Mouse (Mus musculus): Measurements from ENCODE around the gene Exoc4. TPM values are rescaled to one million over a fixed set of nuclear protein-coding genes. Genes with fewer than 3 reads are reported as not detected.

Gene Exoc4
- polyA plus RNA-seq, 1 experiment from 2014 or later: 39.1 TPM

GRCm38 (mm10) chr6:33801254-33801653 lies 552.4 kb downstream of the Exoc4 start:
- Histone ChIP-seq H3K4me3 (replicated peaks; ENCODE audit: low read depth, low read length) (no peak overlapping the region), H3K9me3 (ENCODE audit: control insufficient read depth, low read length) (no peaks in the 10 kb centered on the region), H3K9ac (replicated peaks; ENCODE audit: low read length) (no peak overlapping the region), H3K27ac (replicated peaks; ENCODE audit: low read depth, low read length) (no peak overlapping the region), H3K4me2 (ENCODE audit: low read length) (no peak overlapping the region), H3K36me3 (ENCODE audit: control insufficient read depth, insufficient read depth, low read length) (no peaks in the 10 kb centered on the region), H3K4me1 (ENCODE audit: control insufficient read depth, insufficient read depth, low read length) (no peaks in the 10 kb centered on the region), H3K27me3 (ENCODE audit: control insufficient read depth, insufficient read depth, low read length) (no peaks in the 10 kb centered on the region)
- WGBS: 99% methylated on average over 3 of the region's 3 CpGs
- no peak for ATAC-seq (ENCODE audit: low FRiP score, low TSS enrichment)
- no peak for DNase-seq

- ATAC-seq (ENCODE audit: low FRiP score, low TSS enrichment): no peak
- H3K9me3 ChIP-seq (ENCODE audit: control insufficient read depth, low read length): no peaks in the 10 kb centered on the region
- no peaks in the 10 kb centered on the region for H3K27me3 ChIP-seq (ENCODE audit: control insufficient read depth, insufficient read depth, low read length)
- H3K4me3 ChIP-seq (replicated peaks; ENCODE audit: low read depth, low read length): no peak overlapping the region
- H3K4me2 ChIP-seq (ENCODE audit: low read length): no peak overlapping the region
- no peaks in the 10 kb centered on the region for H3K4me1 ChIP-seq (ENCODE audit: control insufficient read depth, insufficient read depth, low read length)
- DNase-seq: peak; percentile 12
- 39% methylated on average over 3 of the region's 3 CpGs for WGBS
- H3K36me3 ChIP-seq (ENCODE audit: control insufficient read depth, insufficient read depth, low read length): no peaks in the 10 kb centered on the region
- H3K9ac ChIP-seq (replicated peaks; ENCODE audit: low read length): no peak overlapping the region
- no peak overlapping the region for H3K27ac ChIP-seq (replicated peaks; ENCODE audit: low read depth, low read length)
These were observed 554.7 kb downstream of the Exoc4 start for GRCm38 (mm10) chr6:33803481-33804098.

GRCm38 (mm10) chr6:33804775-33805174 lies 555.9 kb downstream of the Exoc4 start:
- no peak overlapping the region for H3K9ac ChIP-seq (replicated peaks; ENCODE audit: low read length)
- H3K4me2 ChIP-seq (ENCODE audit: low read length): no peak overlapping the region
- H3K27ac ChIP-seq (replicated peaks; ENCODE audit: low read depth, low read length): no peak overlapping the region
- DNase-seq (peak; percentile 36), ATAC-seq (ENCODE audit: low FRiP score, low TSS enrichment) (no peak)
- H3K4me3 ChIP-seq (replicated peaks; ENCODE audit: low read depth, low read length): no peak overlapping the region
- WGBS: 80% methylated on average over 2 of the region's 2 CpGs
- no peaks in the 10 kb centered on the region for H3K9me3 ChIP-seq (ENCODE audit: control insufficient read depth, low read length)
- no peaks in the 10 kb centered on the region for H3K27me3 ChIP-seq (ENCODE audit: control insufficient read depth, insufficient read depth, low read length)
- H3K4me1 ChIP-seq (ENCODE audit: control insufficient read depth, insufficient read depth, low read length): no peaks in the 10 kb centered on the region
- H3K36me3 ChIP-seq (ENCODE audit: control insufficient read depth, insufficient read depth, low read length): no peaks in the 10 kb centered on the region

GRCm38 (mm10) chr6:33806072-33806782 lies 557.3 kb downstream of the Exoc4 start:
- H3K4me2 ChIP-seq (ENCODE audit: low read length): no peak overlapping the region
- H3K27me3 ChIP-seq (ENCODE audit: control insufficient read depth, insufficient read depth, low read length): no peaks in the 10 kb centered on the region
- H3K36me3 ChIP-seq (ENCODE audit: control insufficient read depth, insufficient read depth, low read length): no peaks in the 10 kb centered on the region
- H3K27ac ChIP-seq (replicated peaks; ENCODE audit: low read depth, low read length): no peak overlapping the region
- ATAC-seq (ENCODE audit: low FRiP score, low TSS enrichment) (no peak), DNase-seq (no peak)
- 90% methylated on average over 3 of the region's 3 CpGs for WGBS
- no peaks in the 10 kb centered on the region for H3K4me1 ChIP-seq (ENCODE audit: control insufficient read depth, insufficient read depth, low read length)
- no peak overlapping the region for H3K4me3 ChIP-seq (replicated peaks; ENCODE audit: low read depth, low read length)
- no peak overlapping the region for H3K9ac ChIP-seq (replicated peaks; ENCODE audit: low read length)
- no peaks in the 10 kb centered on the region for H3K9me3 ChIP-seq (ENCODE audit: control insufficient read depth, low read length)

GRCm38 (mm10) chr6:33814386-33814785 lies 565.5 kb downstream of the Exoc4 start:
- ATAC-seq (ENCODE audit: low FRiP score, low TSS enrichment): no peak
- Histone ChIP-seq H3K4me1 (ENCODE audit: control insufficient read depth, insufficient read depth, low read length) (peaks cover 7% of the 10 kb centered on the region; the same call in 1 of the 2 replicates), H3K27ac (replicated peaks; ENCODE audit: low read depth, low read length) (no peak overlapping the region), H3K4me2 (ENCODE audit: low read length) (no peak overlapping the region), H3K4me3 (replicated peaks; ENCODE audit: low read depth, low read length) (no peak overlapping the region), H3K27me3 (ENCODE audit: control insufficient read depth, insufficient read depth, low read length) (no peaks in the 10 kb centered on the region), H3K36me3 (ENCODE audit: control insufficient read depth, insufficient read depth, low read length) (no peaks in the 10 kb centered on the region), H3K9me3 (ENCODE audit: control insufficient read depth, low read length) (no peaks in the 10 kb centered on the region), H3K9ac (replicated peaks; ENCODE audit: low read length) (no peak overlapping the region)
- WGBS: 63% methylated on average over 2 of the region's 2 CpGs
- DNase-seq: no peak

GRCm38 (mm10) chr6:33823171-33823570 lies 574.3 kb downstream of the Exoc4 start:
- no peak overlapping the region for H3K4me3 ChIP-seq (replicated peaks; ENCODE audit: low read depth, low read length)
- H3K4me2 ChIP-seq (ENCODE audit: low read length): no peak overlapping the region
- ATAC-seq (ENCODE audit: low FRiP score, low TSS enrichment) (no peak), DNase-seq (no peak)
- H3K27me3 ChIP-seq (ENCODE audit: control insufficient read depth, insufficient read depth, low read length): no peaks in the 10 kb centered on the region
- no peak overlapping the region for H3K9ac ChIP-seq (replicated peaks; ENCODE audit: low read length)
- WGBS: 84% methylated on average over 2 of the region's 2 CpGs
- no peaks in the 10 kb centered on the region for H3K9me3 ChIP-seq (ENCODE audit: control insufficient read depth, low read length)
- no peaks in the 10 kb centered on the region for H3K4me1 ChIP-seq (ENCODE audit: control insufficient read depth, insufficient read depth, low read length)
- no peak overlapping the region for H3K27ac ChIP-seq (replicated peaks; ENCODE audit: low read depth, low read length)
- H3K36me3 ChIP-seq (ENCODE audit: control insufficient read depth, insufficient read depth, low read length): no peaks in the 10 kb centered on the region

GRCm38 (mm10) chr6:33823777-33824302 lies 575.0 kb downstream of the Exoc4 start:
- no peak overlapping the region for H3K27ac ChIP-seq (replicated peaks; ENCODE audit: low read depth, low read length)
- no peaks in the 10 kb centered on the region for H3K36me3 ChIP-seq (ENCODE audit: control insufficient read depth, insufficient read depth, low read length)
- ATAC-seq (ENCODE audit: low FRiP score, low TSS enrichment) (no peak), DNase-seq (no peak)
- H3K4me1 ChIP-seq (ENCODE audit: control insufficient read depth, insufficient read depth, low read length): 0 out of 2 replicates have a peak, but pooled peaks cover 3% of the 10 kb centered on the region
- no peak overlapping the region for H3K4me2 ChIP-seq (ENCODE audit: low read length)
- 74% methylated on average over 6 of the region's 6 CpGs for WGBS
- H3K9ac ChIP-seq (replicated peaks; ENCODE audit: low read length): no peak overlapping the region
- no peak overlapping the region for H3K4me3 ChIP-seq (replicated peaks; ENCODE audit: low read depth, low read length)
- no peaks in the 10 kb centered on the region for H3K27me3 ChIP-seq (ENCODE audit: control insufficient read depth, insufficient read depth, low read length)
- no peaks in the 10 kb centered on the region for H3K9me3 ChIP-seq (ENCODE audit: control insufficient read depth, low read length)

GRCm38 (mm10) chr6:33828499-33828898 lies 579.6 kb downstream of the Exoc4 start:
- 8% methylated on average over 6 of the region's 6 CpGs for WGBS
- Histone ChIP-seq H3K27me3 (ENCODE audit: control insufficient read depth, insufficient read depth, low read length) (no peaks in the 10 kb centered on the region), H3K36me3 (ENCODE audit: control insufficient read depth, insufficient read depth, low read length) (no peaks in the 10 kb centered on the region), H3K4me3 (replicated peaks; ENCODE audit: low read depth, low read length) (no peak overlapping the region), H3K9ac (replicated peaks; ENCODE audit: low read length) (no peak overlapping the region), H3K9me3 (ENCODE audit: control insufficient read depth, low read length) (no peaks in the 10 kb centered on the region), H3K27ac (replicated peaks; ENCODE audit: low read depth, low read length) (no peak overlapping the region), H3K4me2 (ENCODE audit: low read length) (no peak overlapping the region), H3K4me1 (ENCODE audit: control insufficient read depth, insufficient read depth, low read length) (0 out of 2 replicates have a peak, but pooled peaks cover 3% of the 10 kb centered on the region)
- ATAC-seq (ENCODE audit: low FRiP score, low TSS enrichment) (no peak), DNase-seq (no peak)

GRCm38 (mm10) chr6:33829261-33829660 lies 580.4 kb downstream of the Exoc4 start:
- Histone ChIP-seq H3K9ac (replicated peaks; ENCODE audit: low read length) (no peak overlapping the region), H3K4me2 (ENCODE audit: low read length) (no peak overlapping the region), H3K9me3 (ENCODE audit: control insufficient read depth, low read length) (no peaks in the 10 kb centered on the region), H3K27me3 (ENCODE audit: control insufficient read depth, insufficient read depth, low read length) (no peaks in the 10 kb centered on the region), H3K4me3 (replicated peaks; ENCODE audit: low read depth, low read length) (no peak overlapping the region), H3K36me3 (ENCODE audit: control insufficient read depth, insufficient read depth, low read length) (no peaks in the 10 kb centered on the region), H3K4me1 (ENCODE audit: control insufficient read depth, insufficient read depth, low read length) (0 out of 2 replicates have a peak, but pooled peaks cover 3% of the 10 kb centered on the region), H3K27ac (replicated peaks; ENCODE audit: low read depth, low read length) (no peak overlapping the region)
- no peak for DNase-seq
- WGBS: 94% methylated on average over 4 of the region's 4 CpGs
- no peak for ATAC-seq (ENCODE audit: low FRiP score, low TSS enrichment)
